Mouse (Mus musculus) mouse trophoblast stem cell (cell line): Measurements from ENCODE around the gene Rhoq.

Experiments used
- in situ Hi-C, 2 experiments: fragments of 300-500 bp; cut with MseI, MboI; formaldehyde crosslinking; loops; 2 replicates in 1 of 2; 3 replicates in 1 of 2; pipeline ENCODE4 v1.15.1; 2025

Gene Rhoq

GRCm38 (mm10) chr17:86991306-86991705 lies 28.4 kb downstream of the Rhoq start:
- in situ Hi-C loops = no loop called here

- in situ Hi-C loops = no loop called here
Observed at GRCm38 (mm10) chr17:86997323-86997722, 34.4 kb downstream of the Rhoq start.

- in situ Hi-C loops = no loop called here
Observed at GRCm38 (mm10) chr17:87008950-87009349, 46.1 kb downstream of the Rhoq start.

GRCm38 (mm10) chr17:87011301-87012019 lies 48.6 kb downstream of the Rhoq start:
- in situ Hi-C loops = no loop called here

- in situ Hi-C loops = no loop called here
Observed at GRCm38 (mm10) chr17:87019692-87020091, 56.8 kb downstream of the Rhoq start.

- in situ Hi-C loops = no loop called here
Observed at GRCm38 (mm10) chr17:87024491-87025242, 61.8 kb downstream of the Rhoq start.

GRCm38 (mm10) chr17:87025269-87025949 lies 62.5 kb downstream of the Rhoq start, which contains the start of the genes Pigf and Cript:
Gene Pigf (minus strand): TSS chr17:87025406.
Gene Cript (plus strand): TSS chr17:87025550.
- in situ Hi-C loops = no loop called here

- in situ Hi-C loops = no loop called here
Observed at GRCm38 (mm10) chr17:87036141-87037073, 73.5 kb downstream of the Rhoq start.

GRCm38 (mm10) chr17:87038496-87038895 lies 75.6 kb downstream of the Rhoq start:
- in situ Hi-C loops = no loop called here

GRCm38 (mm10) chr17:87041739-87042138 lies 78.9 kb downstream of the Rhoq start:
- in situ Hi-C loops = no loop called here

- in situ Hi-C loops = no loop called here
Observed at GRCm38 (mm10) chr17:87044364-87044763, 81.5 kb downstream of the Rhoq start.

- in situ Hi-C loops = loop anchor here (5.0 kb wide), 2 partner anchors 203 to 208 kb away; no protein-coding TSS in a partner anchor
Observed at GRCm38 (mm10) chr17:87044796-87045195, 81.9 kb downstream of the Rhoq start.
